Mouse (Mus musculus) left cerebral cortex, postnatal 4 days (tissue): ENCODE measurements around the gene Spon1. TPM values are rescaled to one million over a fixed set of nuclear protein-coding genes. Genes with fewer than 3 reads are reported as not detected.

Experiments
- DNase-seq: peaks from one replicate; pipeline ENCODE4 v3.0.0-alpha.2; 2022
- intact Hi-C: fragments of 180-260 bp; cut with DNase I; formaldehyde crosslinking; loops from one replicate; pipeline ENCODE4 v1.15.1; 2025
- total RNA-seq, 2 experiments: library from RNA; stranded (reverse); gene quantifications; 2 replicates each; pipeline ENCODE4 v1.2.3; 2021

Gene Spon1
- total RNA-seq, 2 experiments from 2014 or later = 35.7 to 38.3 TPM

- intact Hi-C loops = no loop called here
- peak; percentile 20 for DNase-seq
Observed at GRCm38 (mm10) chr7:113828122-113828571, 62.3 kb downstream of the Spon1 start.

GRCm38 (mm10) chr7:113828576-113828975 lies 62.8 kb downstream of the Spon1 start:
- intact Hi-C loops = no loop called here
- no peak for DNase-seq

- DNase-seq = no peak
- intact Hi-C loops = no loop called here
Observed at GRCm38 (mm10) chr7:113837151-113837550, 71.4 kb downstream of the Spon1 start.

GRCm38 (mm10) chr7:113839431-113839830 lies 73.6 kb downstream of the Spon1 start:
- intact Hi-C loops = no loop called here
- DNase-seq = peak; percentile 36

GRCm38 (mm10) chr7:113841521-113841920 lies 75.7 kb downstream of the Spon1 start:
- intact Hi-C loops = no loop called here
- DNase-seq = no peak

- intact Hi-C loops = no loop called here
- DNase-seq = no peak
Observed at GRCm38 (mm10) chr7:113843150-113843549, 77.4 kb downstream of the Spon1 start.

- DNase-seq = peak; percentile 9
- intact Hi-C loops = no loop called here
Observed at GRCm38 (mm10) chr7:113845191-113845590, 79.4 kb downstream of the Spon1 start.

- intact Hi-C loops = no loop called here
- DNase-seq = no peak
Observed at GRCm38 (mm10) chr7:113846553-113846952, 80.8 kb downstream of the Spon1 start.

GRCm38 (mm10) chr7:113847041-113847819 lies 81.4 kb downstream of the Spon1 start:
- intact Hi-C loops = no loop called here
- DNase-seq = no peak

GRCm38 (mm10) chr7:113850389-113850788 lies 84.6 kb downstream of the Spon1 start:
- intact Hi-C loops = no loop called here
- no peak for DNase-seq

GRCm38 (mm10) chr7:113855396-113855795 lies 89.6 kb downstream of the Spon1 start:
- no peak for DNase-seq
- intact Hi-C loops = no loop called here

GRCm38 (mm10) chr7:113856067-113856466 lies 90.3 kb downstream of the Spon1 start:
- DNase-seq = no peak
- intact Hi-C loops = no loop called here

GRCm38 (mm10) chr7:113859480-113859881 lies 93.7 kb downstream of the Spon1 start:
- intact Hi-C loops = no loop called here
- DNase-seq = no peak

GRCm38 (mm10) chr7:113861964-113862363 lies 96.2 kb downstream of the Spon1 start:
- intact Hi-C loops = no loop called here
- no peak for DNase-seq

- no peak for DNase-seq
- intact Hi-C loops = loop anchor here (10.0 kb wide), 1 partner anchor 108 kb away; the partner anchor contains the start of gene Spon1
Observed at GRCm38 (mm10) chr7:113872846-113873245, 107.0 kb downstream of the Spon1 start.

- DNase-seq = no peak
- intact Hi-C loops = loop anchor here (10.0 kb wide), 1 partner anchor 113 kb away; the partner anchor contains the start of gene Spon1
Observed at GRCm38 (mm10) chr7:113877451-113877850, 111.7 kb downstream of the Spon1 start.

- DNase-seq = no peak
- intact Hi-C loops = loop anchor here (10.0 kb wide), 1 partner anchor 113 kb away; the partner anchor contains the start of gene Spon1
Observed at GRCm38 (mm10) chr7:113877926-113878325, 112.1 kb downstream of the Spon1 start.

- DNase-seq = no peak
- intact Hi-C loops = loop anchor here (10.0 kb wide), 1 partner anchor 114 kb away; the partner anchor contains the start of gene Spon1
Observed at GRCm38 (mm10) chr7:113879085-113879501, 113.3 kb downstream of the Spon1 start.

GRCm38 (mm10) chr7:113880021-113880420 lies 114.2 kb downstream of the Spon1 start:
- DNase-seq = no peak
- intact Hi-C loops = no loop called here

GRCm38 (mm10) chr7:113890782-113891181 lies 125.0 kb downstream of the Spon1 start:
- intact Hi-C loops = no loop called here
- no peak for DNase-seq

GRCm38 (mm10) chr7:113891491-113891890 lies 125.7 kb downstream of the Spon1 start:
- intact Hi-C loops = no loop called here
- no peak for DNase-seq

GRCm38 (mm10) chr7:113893944-113894662 lies 128.3 kb downstream of the Spon1 start:
- DNase-seq = no peak
- intact Hi-C loops = no loop called here
